Mouse (Mus musculus) large intestine, adult 2 months (tissue): Measurements from ENCODE around the gene Vil1. TPM values are rescaled to one million over a fixed set of nuclear protein-coding genes. Genes with fewer than 3 reads are reported as not detected.
A peak's percentile ranks its signal among the peaks of the same experiment; 100 is the strongest.

Experiments used
- DNase-seq: peaks from one replicate; pipeline ENCODE4 v3.0.0-alpha.2; 2012; ENCODE audit warnings: low read depth, low spot score
- WGBS: fragments of 180-500 bp; shearing (Covaris S2); methylation state at CpG from one replicate; pipeline ENCODE4 v1.1.7; 2018; 5-methylcytosine and 5-hydroxymethylcytosine counted together
- polyA plus RNA-seq: library from polyadenylated mRNA; depleted of rRNA; stranded (reverse); fragments of >200 nt; gene quantifications from 2 replicates; pipeline ENCODE4 v1.2.3, GENCODE M21; 2012

The Vil1 gene
- polyA plus RNA-seq, 1 experiment: 464 TPM

DNA sequence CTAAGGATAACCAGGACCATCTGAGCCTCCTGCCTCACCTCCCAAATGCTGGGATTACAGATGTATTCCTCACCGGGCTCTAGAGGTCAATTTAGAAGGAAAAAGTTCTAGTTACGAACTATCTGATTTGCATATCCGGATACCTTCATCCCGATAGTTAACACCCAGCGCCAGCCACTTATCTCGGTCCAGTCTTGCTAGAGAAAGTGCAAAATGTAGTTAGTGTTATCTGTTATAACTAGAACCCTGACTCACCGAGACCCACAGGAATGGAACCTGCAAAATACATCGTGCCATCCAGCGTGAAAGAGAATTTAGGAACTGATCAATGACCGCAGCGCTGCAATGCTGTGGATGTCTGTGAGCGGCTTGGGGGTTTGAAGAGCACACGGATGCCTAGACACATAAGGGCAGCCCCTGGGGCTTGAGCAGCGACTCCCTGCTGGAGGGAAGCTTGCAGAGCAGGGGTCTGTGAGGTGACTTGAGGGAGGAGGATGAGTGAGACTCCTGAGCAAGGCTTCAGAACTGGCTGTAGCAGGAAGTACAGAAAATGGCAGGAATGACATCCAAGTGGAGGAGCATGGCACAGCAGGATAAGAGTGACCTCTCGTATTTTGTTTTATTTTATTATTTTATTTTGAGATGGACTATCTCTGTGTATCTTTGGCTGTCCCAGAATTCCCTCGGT, 8.0 kb upstream of the Vil1 start:
- 69% methylated on average over 16 of the region's 16 CpGs for WGBS
- DNase-seq: no peak

DNA sequence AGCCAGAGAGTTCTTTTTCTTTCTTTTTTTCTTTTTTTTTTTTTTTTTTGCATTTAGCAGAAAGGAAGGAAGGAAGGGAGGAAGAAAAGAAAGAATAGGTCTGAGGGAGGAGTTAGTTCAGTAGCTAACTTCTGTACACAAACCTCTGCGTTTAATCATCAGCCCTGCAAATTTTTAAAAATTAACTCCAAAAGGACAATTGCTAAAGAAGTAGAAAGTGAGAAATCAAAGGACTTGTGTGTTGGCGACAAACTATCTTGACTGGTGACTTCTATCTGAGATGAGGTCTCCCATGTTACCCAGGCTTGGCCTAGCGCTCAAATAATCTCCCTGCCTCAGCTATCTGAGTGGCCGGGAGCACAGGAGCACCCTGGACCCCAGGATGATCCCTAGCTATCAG, 5.0 kb upstream of the Vil1 start:
- no peak for DNase-seq
- WGBS: 72% methylated on average over 4 of the region's 4 CpGs

DNA sequence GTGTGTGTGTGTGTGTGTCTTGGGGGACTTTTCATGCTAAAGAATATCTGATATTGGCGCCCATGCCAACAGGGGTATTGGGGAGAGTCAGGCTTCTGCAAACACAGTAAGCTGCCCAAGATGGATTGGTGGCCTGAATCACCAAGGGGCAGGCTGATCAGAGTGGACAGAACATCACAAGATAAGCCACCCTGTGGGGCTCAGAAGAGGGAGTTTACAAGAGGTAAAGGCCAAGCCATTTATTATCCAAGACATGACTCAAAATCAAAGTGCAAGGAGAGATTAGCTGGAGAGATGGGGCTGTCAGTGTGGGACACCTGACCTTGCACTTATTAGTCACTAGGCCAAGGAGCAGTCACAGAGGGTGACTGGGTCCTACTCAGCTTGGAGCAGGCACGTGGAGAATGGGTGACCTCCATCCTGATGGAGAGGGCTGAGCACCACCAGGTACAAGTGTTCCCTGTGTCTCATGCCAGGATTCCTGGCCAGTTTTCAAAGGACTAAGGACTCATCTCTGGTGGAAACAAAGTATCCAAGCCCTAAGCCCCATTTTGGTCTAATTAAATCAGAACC, 2.7 kb downstream of the Vil1 start:
- DNase-seq: no peak
- 31% methylated on average over 2 of the region's 2 CpGs for WGBS

DNA sequence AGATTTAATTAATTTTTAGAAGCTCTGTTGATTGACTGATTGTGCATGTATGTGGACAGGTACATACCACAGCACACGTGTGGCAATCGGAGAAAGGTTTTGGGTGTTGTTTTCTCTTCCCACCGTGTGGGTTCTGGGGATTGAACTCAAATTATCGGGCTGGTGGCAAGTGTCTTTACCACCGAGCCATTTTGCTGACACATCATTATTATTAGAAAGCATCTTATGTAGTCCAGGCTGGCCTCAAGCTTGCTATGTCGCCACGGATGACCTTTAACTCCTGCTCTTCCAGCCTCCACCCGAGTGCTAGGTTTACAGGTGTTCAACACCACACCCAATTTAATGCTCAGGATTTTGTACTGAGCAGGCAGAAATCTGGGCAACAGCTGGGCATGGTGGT, 3.5 kb downstream of the Vil1 start:
- WGBS: 42% methylated on average over 8 of the region's 8 CpGs
- no peak for DNase-seq

DNA sequence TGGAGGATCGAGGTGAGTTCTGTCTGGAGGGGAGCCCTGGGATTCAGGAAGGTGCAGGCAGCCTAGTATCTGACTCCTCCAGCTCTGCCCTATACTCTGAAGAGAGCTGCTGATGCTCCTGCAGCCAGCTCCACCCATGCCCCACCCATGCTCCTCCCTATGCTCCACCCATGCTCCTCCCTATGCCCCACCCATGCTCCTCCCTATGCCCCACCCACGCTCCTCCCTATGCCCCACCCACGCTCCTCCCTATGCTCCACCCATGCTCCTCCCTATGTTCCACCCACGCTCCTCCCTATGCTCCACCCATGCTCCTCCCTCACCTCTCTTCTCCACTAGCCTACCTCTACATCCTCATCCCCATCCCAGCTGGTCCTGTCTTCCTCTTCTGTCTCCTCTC, 6.0 kb downstream of the Vil1 start:
- DNase-seq: no peak
- 33% methylated on average over 4 of the region's 4 CpGs for WGBS

DNA sequence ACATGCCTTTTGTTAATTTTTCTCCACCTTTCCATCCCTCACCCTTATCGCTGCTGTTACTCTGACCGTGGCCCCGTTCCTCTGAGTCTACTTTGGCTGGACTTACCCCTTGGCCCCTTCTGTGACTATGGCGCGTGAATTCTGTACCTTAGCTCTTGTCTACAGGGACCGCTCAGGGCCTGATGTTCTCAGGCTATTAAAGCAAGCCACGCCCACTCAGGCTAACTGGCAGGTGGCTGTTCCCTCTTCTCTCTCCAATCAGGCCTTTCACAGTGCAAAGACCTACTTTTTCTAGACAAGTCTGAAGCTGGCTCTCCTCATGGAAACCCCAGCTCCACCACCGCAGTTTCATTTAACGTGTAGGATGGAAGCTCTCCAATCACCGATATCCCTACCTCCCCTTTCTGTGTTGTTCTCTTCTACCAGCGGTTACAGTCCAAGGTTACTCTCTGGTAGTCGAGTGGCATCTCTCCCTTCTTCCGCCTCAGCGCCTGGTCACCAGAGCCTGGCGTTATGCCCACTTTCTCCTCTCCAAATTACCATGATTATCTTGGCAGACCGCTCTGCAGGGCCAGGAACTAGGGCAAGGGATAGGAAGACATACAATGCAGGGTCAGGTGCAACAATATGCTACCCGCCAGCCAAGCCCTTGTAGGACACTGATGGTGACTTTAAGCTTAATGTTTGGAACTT, 9.7 kb downstream of the Vil1 start:
- no peak for DNase-seq
- WGBS: 30% methylated on average over 17 of the region's 17 CpGs

DNA sequence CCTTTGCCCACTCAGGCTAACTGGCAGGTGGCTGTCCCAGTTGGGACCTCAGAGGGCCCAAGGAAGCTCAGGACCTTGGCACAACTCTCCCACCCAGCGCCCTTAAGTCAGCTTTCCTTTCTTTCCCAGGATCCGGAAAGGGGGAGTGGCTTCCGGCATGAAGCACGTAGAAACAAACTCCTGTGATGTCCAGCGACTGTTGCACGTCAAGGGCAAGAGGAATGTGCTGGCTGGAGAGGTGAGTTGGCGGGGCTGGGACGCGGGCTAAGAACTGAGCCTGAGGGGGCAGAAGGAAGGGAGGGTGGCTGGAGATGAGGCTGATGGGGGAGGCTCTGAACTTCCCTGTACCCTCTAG, 10.2 kb downstream of the Vil1 start:
- no peak for DNase-seq
- WGBS: 25% methylated on average over 9 of the region's 9 CpGs

DNA sequence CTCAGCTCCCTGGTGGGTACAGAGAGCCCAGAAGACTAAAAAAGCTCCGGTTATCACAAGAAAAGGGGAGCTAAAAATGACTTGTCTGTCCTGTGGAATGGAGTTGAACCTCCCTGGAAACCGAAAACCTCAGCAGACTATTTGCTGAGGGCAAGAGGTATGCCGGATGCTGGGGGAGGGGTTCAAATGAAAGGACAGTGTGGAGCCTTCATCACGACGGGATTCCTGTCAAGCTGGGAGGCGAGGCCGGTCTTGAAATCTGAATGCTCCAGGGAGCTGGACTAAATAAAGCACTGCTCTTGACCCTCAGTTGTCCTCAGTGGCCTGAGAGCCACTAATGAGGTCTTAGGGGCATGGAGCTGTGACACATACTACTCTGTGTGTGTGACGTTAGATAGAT, 14.0 kb downstream of the Vil1 start:
- no peak for DNase-seq
- 81% methylated on average over 8 of the region's 8 CpGs for WGBS

DNA sequence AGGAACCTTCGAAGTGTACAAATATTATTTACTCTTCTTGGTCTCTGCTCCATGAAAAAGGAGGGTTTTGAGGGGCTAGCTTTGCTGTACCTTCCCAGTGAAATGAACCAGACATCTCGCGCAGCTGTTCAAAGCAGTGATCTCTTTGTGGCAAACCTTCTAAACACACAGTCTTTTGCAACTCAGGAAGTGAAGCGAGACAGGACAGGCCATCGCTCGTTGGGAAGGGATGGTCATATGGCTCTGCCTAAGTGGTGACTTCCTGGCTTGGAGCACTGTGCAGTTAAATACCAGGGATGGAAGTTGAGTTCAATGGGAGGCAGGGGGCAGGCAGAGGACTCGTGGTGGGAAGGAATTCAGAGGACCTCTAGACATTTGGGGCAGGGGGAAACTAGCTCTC, 16.7 kb downstream of the Vil1 start:
- no peak for DNase-seq
- WGBS: 62% methylated on average over 7 of the region's 7 CpGs

DNA sequence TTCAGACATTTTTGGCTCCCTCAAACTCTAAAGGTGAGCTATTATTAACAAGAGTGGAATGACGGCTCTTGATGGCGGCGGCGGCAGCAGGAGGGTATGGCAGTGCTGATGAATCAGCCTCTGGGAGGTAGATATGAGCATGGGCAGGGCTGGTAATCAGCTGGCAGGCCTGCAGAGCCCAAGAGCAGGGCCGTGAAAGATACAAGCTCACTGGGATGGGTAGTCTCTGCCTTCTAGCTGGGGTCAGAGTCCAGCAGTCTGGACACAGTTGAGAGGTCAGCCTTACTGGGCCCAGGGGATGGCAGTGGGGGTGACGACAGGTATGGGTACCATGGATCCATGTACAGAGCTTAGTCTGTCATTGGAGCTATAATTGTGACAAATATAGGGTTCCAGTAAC, 24.0 kb downstream of the Vil1 start:
- WGBS: 39% methylated on average over 6 of the region's 6 CpGs
- DNase-seq: no peak

DNA sequence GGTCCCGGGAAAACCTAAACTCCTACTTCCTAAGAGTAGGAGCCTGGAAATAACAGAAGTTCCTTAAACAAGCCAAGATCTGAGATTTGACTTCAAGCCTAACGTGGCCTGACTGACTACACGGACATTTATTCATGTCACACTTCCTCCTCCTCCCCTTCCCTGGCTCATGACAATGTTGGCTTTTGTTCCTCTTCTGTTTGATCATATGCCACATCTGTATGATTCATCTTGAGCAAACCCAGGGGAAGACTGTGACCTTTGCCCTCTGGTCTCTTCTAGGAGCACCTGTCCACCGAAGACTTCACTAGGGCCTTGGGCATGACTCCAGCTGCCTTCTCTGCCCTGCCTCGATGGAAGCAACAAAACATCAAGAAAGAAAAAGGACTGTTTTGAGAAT, 25.4 kb downstream of the Vil1 start:
- peak; percentile 92 for DNase-seq
- 14% methylated on average over 5 of the region's 5 CpGs for WGBS

DNA sequence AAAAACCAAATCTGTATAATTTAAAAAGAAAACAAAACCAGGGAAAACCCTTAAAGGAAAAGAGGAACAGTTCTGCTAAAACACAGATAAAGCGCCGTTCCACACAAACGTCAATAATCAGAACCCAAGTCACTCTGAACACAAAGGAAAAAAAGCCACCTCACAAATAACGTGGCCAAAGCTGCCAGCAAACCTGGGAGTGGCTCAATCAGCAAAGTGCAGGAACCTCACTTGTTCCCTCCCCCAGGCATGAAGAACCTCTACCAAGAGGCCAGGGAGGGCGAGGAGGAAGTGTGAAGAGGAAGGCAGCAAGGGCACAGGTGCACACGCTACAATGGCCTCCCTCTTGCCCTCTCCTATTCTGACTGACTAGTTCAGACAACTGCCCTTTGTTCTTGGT, 26.4 kb downstream of the Vil1 start:
- 30% methylated on average over 6 of the region's 6 CpGs for WGBS
- DNase-seq: peak; percentile 83

DNA sequence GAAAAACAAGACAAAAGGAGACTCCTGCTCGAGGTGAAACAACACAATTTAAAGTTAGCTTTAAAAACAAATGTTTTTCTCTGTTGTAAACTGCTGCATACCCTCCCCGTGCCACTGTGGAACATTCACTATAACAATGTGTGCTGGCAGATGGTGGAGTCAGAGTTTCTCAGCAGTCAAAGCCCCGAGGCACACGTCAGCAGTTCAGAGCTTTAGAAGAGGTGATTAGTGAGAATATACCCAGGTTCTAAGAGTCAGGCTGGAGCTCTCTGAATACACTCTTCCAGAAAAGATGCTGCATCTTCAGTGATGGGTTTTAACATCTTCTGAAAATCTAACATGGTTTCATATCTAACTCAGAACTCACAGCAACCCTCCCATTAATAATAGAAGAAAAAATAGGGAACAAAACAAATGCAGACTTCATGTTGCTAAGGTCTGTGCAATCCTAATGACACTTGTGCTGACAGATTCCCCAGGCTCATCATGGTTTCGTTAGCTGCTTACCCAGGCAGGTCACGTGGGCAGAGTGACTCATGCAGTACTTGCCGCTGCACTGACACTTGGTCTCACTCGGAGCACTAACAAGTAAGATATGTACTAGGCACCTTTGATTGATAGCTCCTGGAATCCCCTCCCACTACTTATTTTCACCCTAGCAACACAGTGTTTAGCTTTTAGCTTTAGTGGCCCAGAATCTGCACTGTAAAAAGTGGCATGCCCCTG, 28.7 kb downstream of the Vil1 start:
- WGBS: 35% methylated on average over 8 of the region's 8 CpGs
- peak; percentile 78 for DNase-seq

DNA sequence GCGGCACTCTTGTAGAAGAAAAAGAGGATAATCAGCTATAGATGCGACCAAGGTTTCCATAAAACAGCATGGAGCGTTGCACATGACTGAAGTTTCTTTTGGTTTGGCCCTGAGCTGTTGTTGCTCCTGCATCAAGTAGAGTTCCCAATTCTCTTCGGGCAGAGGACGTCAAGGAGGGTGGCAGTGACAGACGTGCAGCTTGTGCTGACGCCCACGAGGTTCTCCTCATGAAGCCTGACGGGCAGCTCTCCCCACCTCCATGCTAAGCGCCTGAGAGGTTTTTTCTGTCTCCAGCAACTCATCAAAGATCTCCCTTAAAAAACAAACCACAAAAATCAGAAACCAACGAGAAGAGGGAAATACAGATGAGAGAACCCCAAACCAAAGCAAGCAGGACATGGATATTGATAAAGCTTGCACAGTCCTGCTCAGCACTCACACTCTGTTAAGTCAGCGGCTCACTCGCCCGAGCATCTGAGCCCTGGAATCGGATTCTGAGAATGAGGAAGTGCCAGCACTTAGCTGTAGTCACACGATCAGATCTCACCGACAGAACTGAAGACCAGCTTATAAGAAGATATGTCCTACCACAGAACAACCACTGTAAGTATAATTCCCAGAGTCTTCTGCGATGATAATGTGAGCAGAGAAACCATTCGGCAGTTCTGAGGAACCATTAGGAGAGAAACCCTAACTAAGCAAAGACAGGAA, 30.1 kb downstream of the Vil1 start:
- DNase-seq: no peak
- WGBS: 85% methylated on average over 19 of the region's 19 CpGs

DNA sequence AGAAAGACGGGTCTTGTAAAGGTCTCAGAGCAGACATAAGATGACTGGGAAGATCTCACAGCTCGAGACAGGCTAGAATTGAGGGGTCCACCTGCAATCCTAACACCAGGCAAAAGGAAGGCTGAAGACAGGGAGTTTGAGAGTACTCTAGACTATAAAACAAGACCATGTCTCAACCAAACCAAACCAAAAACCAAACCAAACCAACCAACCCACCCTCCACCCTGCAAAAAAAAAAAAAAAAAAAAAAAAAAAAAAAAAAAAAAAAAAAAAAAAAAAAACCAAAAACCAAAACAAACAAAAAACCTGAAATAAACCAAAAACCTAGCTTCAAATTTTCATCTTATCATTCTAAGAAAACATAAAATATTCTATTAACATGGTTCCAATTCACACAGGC, 35.4 kb downstream of the Vil1 start:
- no peak for DNase-seq
- WGBS: 98% methylated on average over 2 of the region's 2 CpGs

DNA sequence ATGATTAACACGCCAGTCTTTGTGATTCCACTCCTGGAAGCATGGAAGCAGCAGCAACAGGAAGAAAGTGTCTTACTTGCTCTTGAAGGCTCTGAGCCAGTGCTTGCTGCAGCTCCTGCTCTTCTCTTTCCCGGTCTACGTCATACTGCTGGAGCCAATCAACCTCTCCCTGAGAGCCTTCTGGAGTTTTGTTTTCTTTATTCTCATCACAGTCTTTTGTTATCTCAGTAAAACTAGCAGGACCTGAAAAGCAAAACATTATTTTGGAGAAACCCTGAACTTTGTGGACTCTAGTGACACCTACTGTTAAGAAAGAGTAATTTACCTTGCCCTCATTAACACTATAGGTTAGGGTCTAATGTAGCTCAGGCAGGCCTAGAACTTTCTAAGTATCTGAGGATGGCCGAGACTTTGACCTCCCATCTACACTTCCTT, 43.5 kb downstream of the Vil1 start:
- peak; percentile 88 for DNase-seq
- WGBS: 15% methylated on average over 4 of the region's 4 CpGs

DNA sequence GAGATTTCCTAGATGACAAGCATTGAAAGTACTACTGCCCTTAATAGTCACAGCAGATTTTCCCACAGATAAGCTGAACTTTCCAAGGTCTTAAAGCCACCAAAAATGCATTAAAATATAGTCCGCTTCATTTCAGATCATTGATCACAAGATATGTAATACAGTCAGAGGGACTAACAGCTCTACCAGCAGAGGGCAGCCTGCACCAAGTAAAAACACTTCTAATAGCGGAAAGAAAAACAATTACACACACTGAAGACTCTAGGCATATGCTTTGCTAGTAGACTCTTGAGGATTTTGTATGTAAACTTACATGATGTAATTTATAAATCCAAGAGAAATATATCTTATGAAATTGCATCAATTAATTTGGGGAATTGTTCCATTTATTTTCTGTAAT, 51.1 kb downstream of the Vil1 start:
- DNase-seq: no peak
- WGBS: 70% methylated on average over 2 of the region's 2 CpGs
